Mouse (Mus musculus) MEL (cell line): ENCODE results near the gene Pelo. TPM values are rescaled to one million over a fixed set of nuclear protein-coding genes. Genes with fewer than 3 reads are reported as not detected.
A peak's percentile ranks its signal among the peaks of the same experiment; 100 is the strongest.

Experiments
- DNase-seq: peaks from one replicate; pipeline ENCODE4 v3.0.0; 2011; ENCODE audit warnings: low read depth, low spot score
- H3K27ac ChIP-seq: 2 replicates; pipeline ENCODE4 v1.5.1; 2012; ENCODE audit warnings: low read depth, mild to moderate bottlenecking, control low read depth, low read length, moderate library complexity; ENCODE audit not compliant: control insufficient read depth
- H3K27me3 ChIP-seq, 2 experiments: fragments of 150-350 bp in 1 of 2; sonication (generic) in 1 of 2; 2 replicates each; pipeline ENCODE4 v1.6.1; 2012; ENCODE audit warnings: low read length in 2 of 2, mild to moderate bottlenecking in 2 of 2, improper control_type of control experiment in 1 of 2, moderate library complexity in 1 of 2; ENCODE audit not compliant: insufficient read depth in 2 of 2, control insufficient read depth in 1 of 2
- H3K36me3 ChIP-seq, 2 experiments: 2 replicates each; pipeline ENCODE4 v1.6.1; 2012 to 2014; ENCODE audit warnings: low read length in 2 of 2, improper control_type of control experiment in 1 of 2, inconsistent platforms in 1 of 2, mild to moderate bottlenecking in 1 of 2; ENCODE audit not compliant: insufficient read depth in 2 of 2, control insufficient read depth in 1 of 2
- H3K4me1 ChIP-seq, 2 experiments: fragments of 150-350 bp in 1 of 2; sonication (generic) in 1 of 2; 2 replicates each; pipeline ENCODE4 v1.6.1; 2012; ENCODE audit warnings: low read length in 2 of 2, improper control_type of control experiment in 1 of 2, mild to moderate bottlenecking in 1 of 2; ENCODE audit not compliant: insufficient read depth in 2 of 2, control insufficient read depth in 1 of 2
- H3K4me3 ChIP-seq, 2 experiments: fragments of 150-350 bp in 1 of 2; sonication (generic) in 1 of 2; 2 replicates each; pipeline ENCODE4 v1.5.1; 2012; ENCODE audit warnings: low read depth in 2 of 2, low read length in 2 of 2, mild to moderate bottlenecking in 2 of 2, moderate library complexity in 2 of 2, control low read depth in 1 of 2, improper control_type of control experiment in 1 of 2; ENCODE audit not compliant: control insufficient read depth in 1 of 2, insufficient read depth in 1 of 2
- H3K79me2 ChIP-seq: 2 replicates; pipeline ENCODE4 v1.6.1; 2012; ENCODE audit warnings: mild to moderate bottlenecking, low read length, moderate library complexity; ENCODE audit not compliant: control insufficient read depth, poor library complexity, insufficient read depth
- H3K9ac ChIP-seq: 2 replicates; pipeline ENCODE4 v1.6.1; 2012; ENCODE audit warnings: low read depth, mild to moderate bottlenecking, control low read depth, low read length, moderate library complexity; ENCODE audit not compliant: control insufficient read depth, poor library complexity, severe bottlenecking
- H3K9me3 ChIP-seq: fragments of 150-350 bp; sonication (generic); replicated peaks from 2 replicates; pipeline ENCODE4 v1.6.1; 2012; ENCODE audit warnings: mild to moderate bottlenecking, low read length, improper control_type of control experiment, moderate library complexity; ENCODE audit not compliant: insufficient read depth
- CHD1 ChIP-seq: IDR thresholded peaks from 2 replicates; pipeline ENCODE4 v1.6.1; 2012; ENCODE audit warnings: low read depth, mild to moderate bottlenecking, inconsistent platforms, low read length, improper control_type of control experiment
- CTCF ChIP-seq, 3 experiments: IDR thresholded peaks in 2 of 3; conservative IDR thresholded peaks in 1 of 3; 2 replicates each; pipeline ENCODE4 v1.5.1; 2011 to 2012; ENCODE audit warnings: low read length in 3 of 3, low read depth in 2 of 3, mild to moderate bottlenecking in 2 of 3, improper control_type of control experiment in 1 of 3, inconsistent platforms in 1 of 3, mixed read lengths in 1 of 3, moderate library complexity in 1 of 3; ENCODE audit not compliant: control insufficient read depth in 1 of 3, insufficient read depth in 1 of 3, poor library complexity in 1 of 3, severe bottlenecking in 1 of 3
- E2F4 ChIP-seq: IDR thresholded peaks from 2 replicates; pipeline ENCODE4 v1.6.1; 2011; ENCODE audit warnings: low read depth, low read length, improper control_type of control experiment, borderline replicate concordance
- ELF1 ChIP-seq: IDR thresholded peaks from 2 replicates; pipeline ENCODE4 v1.6.1; 2014; ENCODE audit warnings: low read depth, mild to moderate bottlenecking, inconsistent platforms, low read length, improper control_type of control experiment, moderate library complexity
- EP300 ChIP-seq, 2 experiments: IDR thresholded peaks; 2 replicates each; pipeline ENCODE4 v1.6.1; 2011; ENCODE audit warnings: improper control_type of control experiment in 2 of 2, low read length in 2 of 2, low read depth in 1 of 2, mild to moderate bottlenecking in 1 of 2
- GABPA ChIP-seq: IDR thresholded peaks from 2 replicates; pipeline ENCODE4 v1.6.1; 2012; ENCODE audit warnings: low read depth, mild to moderate bottlenecking, inconsistent platforms, low read length, improper control_type of control experiment, moderate library complexity
- GATA1 ChIP-seq: IDR thresholded peaks from 2 replicates; pipeline ENCODE4 v1.6.1; 2011; ENCODE audit warnings: low read depth, low read length, improper control_type of control experiment
- HCFC1 ChIP-seq: IDR thresholded peaks from 2 replicates; pipeline ENCODE4 v1.6.1; 2012; ENCODE audit warnings: low read depth, mild to moderate bottlenecking, inconsistent platforms, low read length, improper control_type of control experiment, moderate library complexity
- MAZ ChIP-seq: IDR thresholded peaks from 2 replicates; pipeline ENCODE4 v1.6.1; 2012; ENCODE audit warnings: low read depth, mild to moderate bottlenecking, inconsistent platforms, low read length, improper control_type of control experiment
- MXI1 ChIP-seq: IDR thresholded peaks from 2 replicates; pipeline ENCODE4 v1.6.1; 2011; ENCODE audit warnings: mild to moderate bottlenecking, low read depth, low read length, improper control_type of control experiment
- MYC ChIP-seq: IDR thresholded peaks from 2 replicates; pipeline ENCODE4 v1.6.1; 2011; ENCODE audit warnings: low read depth, mild to moderate bottlenecking, low read length, improper control_type of control experiment, moderate library complexity
- NRF1 ChIP-seq: IDR thresholded peaks from 2 replicates; pipeline ENCODE4 v1.6.1; 2014; ENCODE audit warnings: low read depth, mild to moderate bottlenecking, inconsistent platforms, low read length, improper control_type of control experiment, moderate library complexity; ENCODE audit not compliant: poor library complexity, insufficient read depth, severe bottlenecking
- RCOR1 ChIP-seq: IDR thresholded peaks from 2 replicates; pipeline ENCODE4 v1.6.1; 2012; ENCODE audit warnings: low read depth, mild to moderate bottlenecking, inconsistent platforms, low read length, improper control_type of control experiment
- SIN3A ChIP-seq: IDR thresholded peaks from 2 replicates; pipeline ENCODE4 v1.6.1; 2012; ENCODE audit warnings: low read length, improper control_type of control experiment, inconsistent platforms
- TCF12 ChIP-seq: IDR thresholded peaks from 2 replicates; pipeline ENCODE4 v1.6.1; 2014; ENCODE audit warnings: low read depth, mild to moderate bottlenecking, inconsistent platforms, low read length, improper control_type of control experiment, moderate library complexity
- UBTF ChIP-seq: IDR thresholded peaks from 2 replicates; pipeline ENCODE4 v1.6.1; 2012; ENCODE audit warnings: low read depth, mild to moderate bottlenecking, inconsistent platforms, low read length, improper control_type of control experiment, moderate library complexity, borderline replicate concordance; ENCODE audit not compliant: insufficient read depth
- ZC3H11A ChIP-seq: IDR thresholded peaks from 2 replicates; pipeline ENCODE4 v1.6.1; 2012; ENCODE audit warnings: low read depth, mild to moderate bottlenecking, inconsistent platforms, low read length, improper control_type of control experiment
- ZMIZ1 ChIP-seq: IDR thresholded peaks from 2 replicates; pipeline ENCODE4 v1.6.1; 2012; ENCODE audit warnings: low read depth, mild to moderate bottlenecking, inconsistent platforms, low read length, improper control_type of control experiment, moderate library complexity
- polyA plus RNA-seq, 2 experiments: library from polyadenylated mRNA; stranded (reverse) in 1 of 2; unstranded in 1 of 2; fragments of >175 nt in 1 of 2; fragments of >200 nt in 1 of 2; gene quantifications; 2 replicates each; pipeline versions ENCODE4 v1.2.1 to v1.2.4; 2012; ENCODE audit warnings: low replicate concordance in 2 of 2, low read depth in 1 of 2; ENCODE audit not compliant: insufficient read length in 2 of 2, insufficient read depth in 1 of 2, missing spikeins in 1 of 2
- total RNA-seq: library from RNA; depleted of rRNA; stranded (reverse); fragments of 300-350 nt; gene quantifications from 2 replicates; pipeline ENCODE4 v1.2.3, GENCODE M21; 2012

Gene Pelo
- total and polyA plus RNA-seq, 3 experiments = 32.6 to 39.7 TPM; not detected in 1

DNA sequence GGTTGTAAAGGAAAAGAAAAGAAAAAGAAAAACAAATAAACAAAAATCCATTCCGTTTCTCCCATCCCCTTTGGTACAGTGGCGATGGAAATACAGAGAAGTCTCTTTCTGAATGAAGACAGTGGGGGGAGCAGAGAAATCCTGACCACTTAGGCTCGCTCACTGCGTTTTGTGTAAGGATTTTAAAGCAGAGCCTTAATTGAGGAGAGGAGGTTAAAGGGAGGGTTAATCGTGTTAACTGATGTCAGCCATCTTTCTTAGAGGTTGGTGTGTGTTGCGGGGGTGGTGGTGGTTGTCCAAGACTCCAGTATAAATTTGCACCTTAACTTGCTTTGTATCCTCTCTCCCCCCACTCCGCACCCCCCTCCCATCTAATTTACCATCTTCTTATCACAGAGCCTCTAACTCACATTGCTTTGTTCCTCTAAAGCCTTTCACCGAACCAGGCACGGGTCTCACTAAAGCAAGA lies 1.0 kb upstream of the Pelo start (continued):
- TF ChIP-seq HCFC1 = no peak

GRCm38 (mm10) chr13:115089395-115090025 lies 476 bp downstream of the Pelo start:
- peaks cover 4 to 8% of the 10 kb centered on the region in 2 experiments; a peak in 2 of 4 replicates for H3K4me1 ChIP-seq

GRCm38 (mm10) chr13:115089020-115089394 lies 979 bp downstream of the Pelo start:
- TF ChIP-seq SIN3A (no peak), MAZ (no peak), ZMIZ1 (no peak), GATA1 (no peak), NRF1 (no peak), MXI1 (no peak), MYC (no peak), TCF12 (no peak), ELF1 (no peak), CHD1 (no peak), ZC3H11A (no peak), RCOR1 (no peak), GABPA (no peak), UBTF (no peak), E2F4 (no peak)
- Histone ChIP-seq H3K4me3 (peak overlapping the region; percentile 46 to 93), H3K9me3 (no peaks in the 10 kb centered on the region), H3K79me2 (peaks cover 20% of the 10 kb centered on the region), H3K27ac (no peak overlapping the region), H3K9ac (peak overlapping the region; percentile 88), H3K27me3 (no peaks in the 10 kb centered on the region), H3K36me3 (peaks cover 7 to 15% of the 10 kb centered on the region in 2 experiments; a peak in 3 of 4 replicates), H3K4me1 (peaks cover 4 to 8% of the 10 kb centered on the region in 2 experiments; a peak in 2 of 4 replicates)
- DNase-seq = peak; percentile 16

More at GRCm38 (mm10) chr13:115089395-115090025, 476 bp downstream of the Pelo start:
- no peaks in the 10 kb centered on the region for H3K9me3 ChIP-seq
- peak overlapping the region; percentile 46 to 93 for H3K4me3 ChIP-seq
- peak overlapping the region; percentile 88 for H3K9ac ChIP-seq
- peaks cover 7 to 15% of the 10 kb centered on the region in 2 experiments; a peak in 3 of 4 replicates for H3K36me3 ChIP-seq
- H3K27me3 ChIP-seq = no peaks in the 10 kb centered on the region
- H3K27ac ChIP-seq = peak overlapping the region; percentile 22
- DNase-seq = peak; percentile 39
- peaks cover 20% of the 10 kb centered on the region for H3K79me2 ChIP-seq
- TF ChIP-seq CTCF (IDR thresholded peaks at IDR 0.05 in 2 of 3, conservative IDR thresholded peaks at IDR 0.05 in 1 of 3; ENCODE audit: control insufficient read depth in 1 of 3, insufficient read depth in 1 of 3, low read depth in 2 of 3, low read length in 3 of 3, poor library complexity in 1 of 3, severe bottlenecking in 1 of 3) = no peak
- peak; percentile 3; the same call in 1 of the 2 replicates for TF ChIP-seq MXI1
- TF ChIP-seq EP300 (IDR thresholded peaks at IDR 0.05; ENCODE audit: low read depth in 1 of 2, low read length in 2 of 2) = no peak
- TF ChIP-seq SIN3A = 0 out of 2 replicates have a peak, but pooled peaks have one; percentile 14
